Mouse (Mus musculus) left cerebral cortex, adult 11 months (tissue): ENCODE data around the gene Vps13d.

Source experiments
- DNase-seq: peaks from one replicate; pipeline ENCODE4 v3.0.0; 2022; ENCODE audit warnings: low spot score

Vps13d gene

GRCm38 (mm10) chr4:145194559-145195162, at the start of gene Vps13d:
Gene Vps13d (minus strand): TSS chr4:145195005.
- DNase-seq, result peak; percentile 73

GRCm38 (mm10) chr4:145242719-145243350, 48.0 kb upstream of the Vps13d start:
- no peak for DNase-seq

- no peak for DNase-seq
Observed at GRCm38 (mm10) chr4:145240723-145241231, 46.0 kb upstream of the Vps13d start.

- no peak for DNase-seq
Observed at GRCm38 (mm10) chr4:145239049-145239830, 44.4 kb upstream of the Vps13d start.

- DNase-seq, result no peak
Observed at GRCm38 (mm10) chr4:145236027-145236426, 41.2 kb upstream of the Vps13d start.

- DNase-seq, result no peak
Observed at GRCm38 (mm10) chr4:145233487-145234228, 38.9 kb upstream of the Vps13d start.

- no peak for DNase-seq
Observed at GRCm38 (mm10) chr4:145231732-145232131, 36.9 kb upstream of the Vps13d start.

- no peak for DNase-seq
Observed at GRCm38 (mm10) chr4:145230647-145231046, 35.8 kb upstream of the Vps13d start.

- no peak for DNase-seq
Observed at GRCm38 (mm10) chr4:145229524-145230163, 34.8 kb upstream of the Vps13d start.

- DNase-seq, result no peak
Observed at GRCm38 (mm10) chr4:145229051-145229450, 34.2 kb upstream of the Vps13d start.

GRCm38 (mm10) chr4:145224613-145225012, 29.8 kb upstream of the Vps13d start:
- DNase-seq, result no peak

GRCm38 (mm10) chr4:145222064-145222463, 27.3 kb upstream of the Vps13d start:
- DNase-seq, result no peak

GRCm38 (mm10) chr4:145221379-145221778, 26.6 kb upstream of the Vps13d start:
- no peak for DNase-seq

GRCm38 (mm10) chr4:145220001-145220400, 25.2 kb upstream of the Vps13d start:
- no peak for DNase-seq

- DNase-seq, result no peak
Observed at GRCm38 (mm10) chr4:145219240-145219985, 24.6 kb upstream of the Vps13d start.

- DNase-seq, result no peak
Observed at GRCm38 (mm10) chr4:145217837-145218236, 23.0 kb upstream of the Vps13d start.

GRCm38 (mm10) chr4:145217046-145217445, 22.2 kb upstream of the Vps13d start:
- no peak for DNase-seq

GRCm38 (mm10) chr4:145215396-145215795, 20.6 kb upstream of the Vps13d start:
- DNase-seq, result no peak

GRCm38 (mm10) chr4:145214786-145215174, 20.0 kb upstream of the Vps13d start:
- DNase-seq, result no peak

GRCm38 (mm10) chr4:145213999-145214785, 19.4 kb upstream of the Vps13d start:
- peak; percentile 87 for DNase-seq
